Mouse (Mus musculus) bone marrow, adult 2 months (tissue): ENCODE data around the gene Adarb1.

Experiments
- CTCF ChIP-seq: fragments of 200-500 bp; IDR thresholded peaks from 2 replicates; pipeline ENCODE4 v1.5.1; 2011; ENCODE audit warnings: low read length, control low read depth; ENCODE audit not compliant: control insufficient read depth, insufficient read depth
- POLR2A ChIP-seq: fragments of 200-500 bp; IDR thresholded peaks from 2 replicates; pipeline ENCODE4 v1.6.1; 2011; ENCODE audit warnings: low read depth, mild to moderate bottlenecking, control low read depth, low read length, borderline replicate concordance; ENCODE audit not compliant: control insufficient read depth

GRCm38 (mm10) chr10:77455251-77456010 lies 37.4 kb upstream of the Adarb1 start:
- TF ChIP-seq POLR2A (no peak), CTCF (no peak)
